Mouse (Mus musculus) lung, embryonic 15.5 days (tissue): ENCODE data around the gene Pbx1. TPM values are rescaled to one million over a fixed set of nuclear protein-coding genes. Genes with fewer than 3 reads are reported as not detected.
A peak's percentile ranks its signal among the peaks of the same experiment; 100 is the strongest.

Experiments used
- ATAC-seq: fragments of 200-750 bp; cut with Nextera tagmentation; 2 replicates; pipeline ENCODE4 v1.8.0; 2017; ENCODE audit warnings: moderate number of reproducible peaks, borderline replicate concordance; ENCODE audit not compliant: low FRiP score, low TSS enrichment; ENCODE audit errors: extremely low read depth
- H3K27ac ChIP-seq: fragments of 300-500 bp; sonication (generic); 2 replicates; pipeline ENCODE4 v1.5.1; 2015; ENCODE audit warnings: moderate library complexity, mild to moderate bottlenecking, inconsistent platforms
- H3K27me3 ChIP-seq: fragments of 300-500 bp; sonication (generic); 2 replicates; pipeline ENCODE4 v1.6.1; 2015; ENCODE audit warnings: inconsistent platforms
- H3K36me3 ChIP-seq: fragments of 300-500 bp; sonication (generic); 2 replicates; pipeline ENCODE4 v1.6.1; 2015; ENCODE audit warnings: inconsistent platforms
- H3K4me1 ChIP-seq: fragments of 300-500 bp; sonication (generic); 2 replicates; pipeline ENCODE4 v1.6.1; 2015; ENCODE audit warnings: inconsistent platforms
- H3K4me2 ChIP-seq: fragments of 300-500 bp; sonication (generic); 2 replicates; pipeline ENCODE4 v1.6.1; 2015; ENCODE audit warnings: inconsistent platforms, mild to moderate bottlenecking, moderate library complexity
- H3K4me3 ChIP-seq: fragments of 300-500 bp; sonication (generic); 2 replicates; pipeline ENCODE4 v1.5.1; 2015; ENCODE audit warnings: mild to moderate bottlenecking, inconsistent platforms
- H3K9ac ChIP-seq: fragments of 300-500 bp; sonication (generic); 2 replicates; pipeline ENCODE4 v1.6.1; 2015; ENCODE audit warnings: inconsistent platforms
- H3K9me3 ChIP-seq: fragments of 300-500 bp; sonication (generic); 2 replicates; pipeline ENCODE4 v1.6.1; 2016; ENCODE audit warnings: inconsistent platforms
- WGBS: fragments of 180-500 bp; shearing (Covaris S2); methylation state at CpG from one replicate; pipeline ENCODE4 v1.1.7; 2015; 5-methylcytosine and 5-hydroxymethylcytosine counted together
- polyA plus RNA-seq: library from polyadenylated mRNA; unstranded; fragments of >200 nt; fragmentation: Nextera tagmentation; extraction: Ambion mirVana; gene quantifications from 2 replicates; pipeline ENCODE4 v1.2.1, GENCODE M21; 2015

Gene Pbx1
- polyA plus RNA-seq, 1 experiment from 2014 or later, result 40.6 TPM

DNA sequence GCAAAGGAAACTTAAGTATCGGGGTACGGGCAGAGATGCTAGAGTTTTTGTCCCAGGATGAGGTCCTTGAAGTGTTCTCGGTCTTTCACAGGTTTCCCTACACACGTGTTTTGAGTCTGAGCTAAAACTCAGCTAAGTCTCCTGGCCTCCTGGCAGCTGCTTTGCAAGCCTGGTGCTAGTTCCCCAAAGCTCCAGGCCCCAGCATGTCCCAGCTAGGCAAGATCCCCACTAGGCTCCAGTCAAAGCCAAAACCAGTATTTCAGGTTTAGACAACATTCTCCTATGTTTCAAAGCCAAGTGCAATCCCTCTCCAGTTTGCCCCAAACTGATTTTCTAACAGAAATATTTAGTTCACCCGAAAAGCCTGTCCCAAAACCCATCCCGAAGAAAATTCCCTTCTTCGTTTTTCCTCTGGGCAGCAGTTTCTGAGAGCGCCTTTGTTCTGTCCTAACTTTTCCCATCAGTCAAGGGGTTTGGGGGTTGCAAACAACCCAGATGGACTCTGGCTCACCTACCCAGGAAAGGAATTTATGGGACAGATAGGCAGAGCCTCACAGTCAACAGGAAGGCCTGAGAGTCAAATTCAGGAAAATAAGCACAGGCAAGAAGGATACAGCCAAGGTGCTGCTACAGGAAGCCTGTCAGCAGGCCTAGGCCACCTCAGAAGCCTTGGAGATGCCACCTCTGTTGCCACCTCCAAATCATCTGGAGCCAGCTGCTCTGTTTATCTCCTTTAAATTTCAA is 97.1 kb downstream of the Pbx1 start:
- Histone ChIP-seq H3K4me1 (peaks cover 27% of the 10 kb centered on the region), H3K27ac (peak overlapping the region; percentile 66), H3K27me3 (no peaks in the 10 kb centered on the region), H3K4me2 (no peak overlapping the region), H3K36me3 (no peaks in the 10 kb centered on the region), H3K4me3 (no peak overlapping the region), H3K9me3 (no peaks in the 10 kb centered on the region), H3K9ac (no peak overlapping the region)
- 64% methylated on average over 8 of the region's 8 CpGs for WGBS
- ATAC-seq, result peak; percentile 71; the same call in 1 of the 2 replicates

DNA sequence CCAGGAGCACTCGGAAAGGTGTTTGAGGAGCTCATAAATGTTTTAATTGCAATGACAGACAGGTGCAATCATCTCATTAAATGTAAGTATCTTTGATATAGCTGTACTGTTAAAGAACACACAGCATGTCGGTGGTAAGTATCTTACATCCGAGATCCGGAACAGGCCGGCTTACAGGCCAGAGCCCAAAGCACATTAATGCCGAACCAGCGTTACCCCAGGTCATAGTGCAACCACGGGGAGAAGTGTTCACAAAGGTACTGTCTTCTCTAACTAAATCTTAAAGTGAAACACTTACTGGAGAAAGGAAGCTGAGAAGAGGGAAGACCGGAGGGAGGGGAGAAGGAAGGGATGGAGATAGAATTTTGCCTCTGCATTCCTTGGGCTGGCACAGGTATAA is 100.0 kb downstream of the Pbx1 start:
- H3K4me1 ChIP-seq, result peaks cover 23% of the 10 kb centered on the region
- ATAC-seq, result no peak
- H3K36me3 ChIP-seq, result no peaks in the 10 kb centered on the region
- no peak overlapping the region for H3K4me2 ChIP-seq
- H3K27me3 ChIP-seq, result no peaks in the 10 kb centered on the region
- H3K9me3 ChIP-seq, result no peaks in the 10 kb centered on the region
- no peak overlapping the region for H3K27ac ChIP-seq
- no peak overlapping the region for H3K9ac ChIP-seq
- H3K4me3 ChIP-seq, result no peak overlapping the region
- 83% methylated on average over 9 of the region's 9 CpGs for WGBS

- H3K27me3 ChIP-seq, result no peaks in the 10 kb centered on the region
- H3K36me3 ChIP-seq, result no peaks in the 10 kb centered on the region
- 55% methylated on average over 3 of the region's 3 CpGs for WGBS
- H3K9me3 ChIP-seq, result no peaks in the 10 kb centered on the region
- no peak overlapping the region for H3K9ac ChIP-seq
- H3K4me2 ChIP-seq, result no peak overlapping the region
- H3K27ac ChIP-seq, result no peak overlapping the region
- H3K4me1 ChIP-seq, result peaks cover 29% of the 10 kb centered on the region
- no peak overlapping the region for H3K4me3 ChIP-seq
- no peak for ATAC-seq
Observed at GRCm38 (mm10) chr1:168328236-168328605, 103.8 kb downstream of the Pbx1 start.

- H3K4me2 ChIP-seq, result no peak overlapping the region
- 76% methylated on average over 18 of the region's 18 CpGs for WGBS
- no peaks in the 10 kb centered on the region for H3K27me3 ChIP-seq
- no peak overlapping the region for H3K9ac ChIP-seq
- no peak for ATAC-seq
- no peak overlapping the region for H3K27ac ChIP-seq
- no peaks in the 10 kb centered on the region for H3K36me3 ChIP-seq
- H3K9me3 ChIP-seq, result no peaks in the 10 kb centered on the region
- no peak overlapping the region for H3K4me3 ChIP-seq
- peaks cover 29% of the 10 kb centered on the region for H3K4me1 ChIP-seq
Observed at GRCm38 (mm10) chr1:168327405-168328235, 104.5 kb downstream of the Pbx1 start.

DNA sequence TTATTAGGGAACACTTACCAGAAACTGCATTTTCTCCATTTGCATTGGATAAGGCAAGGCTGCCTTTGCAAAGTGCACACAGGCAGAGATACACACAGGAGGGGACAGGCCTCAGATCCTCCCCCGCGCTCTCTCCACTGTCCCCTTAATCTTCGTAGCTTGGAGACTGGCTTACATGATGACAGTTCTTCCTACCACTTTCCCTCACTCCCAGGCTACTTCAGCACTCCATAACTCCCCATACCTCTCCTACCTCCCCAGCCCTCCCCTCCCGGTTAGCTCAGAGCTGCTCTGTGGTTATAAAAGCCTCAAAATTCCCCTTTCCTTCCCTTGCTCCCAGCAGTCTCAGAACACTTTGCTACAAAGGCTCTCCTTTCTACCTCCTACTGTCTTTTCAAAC is 106.3 kb downstream of the Pbx1 start:
- ATAC-seq, result no peak
- no peak overlapping the region for H3K27ac ChIP-seq
- 59% methylated on average over 4 of the region's 4 CpGs for WGBS

DNA sequence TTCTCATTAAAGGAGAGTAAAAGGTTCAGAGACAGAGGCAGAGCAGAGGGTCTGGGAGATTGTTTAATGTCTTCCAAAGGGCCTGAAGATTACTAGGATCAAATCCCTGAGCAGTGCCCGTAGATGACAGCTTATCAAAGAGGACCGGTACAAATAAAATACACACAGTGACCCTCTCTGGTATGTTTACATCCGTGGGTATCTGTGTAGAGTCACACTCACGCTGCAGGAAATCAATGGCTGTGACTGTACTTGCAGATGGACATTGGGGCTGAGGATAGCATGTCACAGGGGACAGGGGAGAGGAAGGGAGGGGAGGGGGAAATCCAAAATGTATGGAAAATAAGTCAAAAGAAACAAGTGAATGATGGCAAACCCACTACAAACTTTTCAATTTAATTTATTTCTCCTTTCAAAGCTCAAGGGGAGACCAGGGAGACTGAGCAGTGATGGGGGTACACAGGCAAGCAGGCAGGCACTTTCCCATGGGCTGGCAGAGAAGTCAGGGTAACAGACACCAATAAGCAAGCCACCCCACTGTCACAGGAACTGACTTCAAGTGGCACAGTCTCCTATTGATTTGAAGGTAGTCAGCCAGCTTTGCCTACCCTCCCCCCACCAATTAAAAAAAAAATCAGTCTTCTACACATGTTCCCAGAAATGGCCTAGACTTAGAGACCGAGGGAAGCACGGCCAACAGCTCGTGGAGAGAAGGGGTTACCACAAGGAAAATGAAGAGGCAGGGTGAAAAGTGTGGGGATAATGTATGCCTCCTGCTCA is 107.6 kb downstream of the Pbx1 start:
- H3K4me1 ChIP-seq, result peaks cover 37% of the 10 kb centered on the region

More for the DNA sequence above, 106.3 kb downstream of the Pbx1 start:
- no peak overlapping the region for H3K4me3 ChIP-seq
- H3K27me3 ChIP-seq, result no peaks in the 10 kb centered on the region
- no peak overlapping the region for H3K9ac ChIP-seq
- H3K4me1 ChIP-seq, result peaks cover 30% of the 10 kb centered on the region
- H3K36me3 ChIP-seq, result 0 out of 2 replicates have a peak, but pooled peaks cover 2% of the 10 kb centered on the region
- H3K9me3 ChIP-seq, result no peaks in the 10 kb centered on the region
- no peak overlapping the region for H3K4me2 ChIP-seq

DNA sequence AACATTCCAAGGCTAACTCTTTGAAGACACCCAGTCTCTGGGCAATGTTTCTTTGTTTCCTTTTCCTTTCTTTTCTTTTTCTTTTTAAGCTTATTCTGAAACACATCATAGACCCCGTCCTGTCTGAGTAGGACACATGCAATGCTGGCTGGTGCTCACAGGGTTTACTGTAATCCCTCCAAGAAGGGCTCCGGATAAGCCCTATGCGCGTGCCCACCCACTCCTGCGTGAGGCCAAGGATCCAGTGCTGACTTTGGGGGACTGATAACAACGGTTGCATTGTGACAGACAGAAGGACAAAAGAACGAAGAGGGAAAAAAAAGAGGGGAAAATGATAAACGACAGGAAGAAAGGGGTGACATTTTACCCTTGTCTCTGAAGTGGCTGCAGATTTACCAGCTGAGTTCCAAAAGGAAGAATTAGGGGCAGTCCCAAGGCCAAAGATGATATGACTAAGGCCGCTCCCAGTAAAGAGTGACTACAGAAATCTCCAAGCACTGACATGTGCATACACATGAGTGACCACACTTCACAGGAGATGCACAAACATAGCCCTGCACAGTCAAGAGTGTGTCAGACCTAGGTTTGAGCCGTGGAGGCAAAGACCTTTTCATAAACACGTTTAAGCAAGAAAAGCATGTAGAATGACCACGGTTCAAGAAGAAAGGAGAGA is 108.5 kb downstream of the Pbx1 start:
- H3K4me3 ChIP-seq, result no peak overlapping the region
- H3K9me3 ChIP-seq, result no peaks in the 10 kb centered on the region
- H3K4me1 ChIP-seq, result peaks cover 44% of the 10 kb centered on the region
- ATAC-seq, result no peak
- H3K27ac ChIP-seq, result no peak overlapping the region
- H3K9ac ChIP-seq, result no peak overlapping the region
- 50% methylated on average over 12 of the region's 12 CpGs for WGBS
- H3K4me2 ChIP-seq, result no peak overlapping the region
- 0 out of 2 replicates have a peak, but pooled peaks cover 2% of the 10 kb centered on the region for H3K36me3 ChIP-seq
- no peaks in the 10 kb centered on the region for H3K27me3 ChIP-seq

More for the DNA sequence above, 107.6 kb downstream of the Pbx1 start:
- 41% methylated on average over 7 of the region's 7 CpGs for WGBS
- H3K9ac ChIP-seq, result no peak overlapping the region
- no peak overlapping the region for H3K4me2 ChIP-seq
- H3K9me3 ChIP-seq, result no peaks in the 10 kb centered on the region
- no peaks in the 10 kb centered on the region for H3K27me3 ChIP-seq
- ATAC-seq, result no peak
- 0 out of 2 replicates have a peak, but pooled peaks cover 2% of the 10 kb centered on the region for H3K36me3 ChIP-seq
- H3K27ac ChIP-seq, result no peak overlapping the region
- H3K4me3 ChIP-seq, result no peak overlapping the region

DNA sequence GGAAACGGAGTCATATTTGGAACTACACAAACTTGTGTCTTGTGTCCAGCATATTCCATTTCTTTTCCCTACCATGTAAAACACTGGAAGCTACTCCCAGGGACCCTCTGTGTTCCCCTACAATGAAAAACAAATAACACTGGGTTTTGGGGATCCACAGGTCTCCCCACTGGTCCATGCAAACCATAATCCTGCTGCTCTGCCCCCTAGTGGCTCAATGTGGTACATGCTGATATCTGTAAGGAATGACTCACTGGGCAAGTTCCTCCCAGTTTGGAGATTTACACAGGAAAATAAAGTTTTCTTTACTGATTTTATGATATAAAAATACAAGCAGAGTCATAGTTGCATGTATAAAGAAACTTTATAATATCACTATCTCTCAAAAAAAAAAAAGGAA is 109.2 kb downstream of the Pbx1 start:
- Histone ChIP-seq H3K9ac (no peak overlapping the region), H3K4me1 (peaks cover 44% of the 10 kb centered on the region), H3K4me3 (no peak overlapping the region), H3K27ac (no peak overlapping the region), H3K9me3 (no peaks in the 10 kb centered on the region), H3K4me2 (no peak overlapping the region), H3K36me3 (0 out of 2 replicates have a peak, but pooled peaks cover 2% of the 10 kb centered on the region), H3K27me3 (no peaks in the 10 kb centered on the region)
- ATAC-seq, result no peak
- 100% methylated on average over 1 of the region's 1 CpGs for WGBS

DNA sequence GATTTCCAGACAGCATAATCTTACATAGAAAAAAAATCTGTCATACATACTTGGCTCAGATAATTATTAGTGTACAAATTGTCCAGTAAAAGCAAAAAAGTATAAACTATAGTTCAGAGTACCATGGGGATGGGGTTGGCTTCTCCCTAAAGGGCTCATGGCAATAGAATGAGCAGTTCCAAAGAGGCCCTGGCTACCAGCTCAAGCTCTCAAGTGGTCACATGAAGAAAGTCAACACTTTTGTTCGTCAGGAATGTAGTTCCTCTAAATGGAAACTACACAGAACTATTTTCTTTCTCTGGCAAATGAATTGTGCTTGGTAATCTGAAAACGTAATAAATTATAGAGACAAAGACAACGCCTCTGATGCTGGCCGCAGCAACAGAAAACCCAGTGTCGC is 112.4 kb downstream of the Pbx1 start:
- no peaks in the 10 kb centered on the region for H3K27me3 ChIP-seq
- no peak overlapping the region for H3K9ac ChIP-seq
- H3K4me2 ChIP-seq, result no peak overlapping the region; the same call in 1 of the 2 replicates
- peak overlapping the region; percentile 68 for H3K27ac ChIP-seq
- H3K9me3 ChIP-seq, result no peaks in the 10 kb centered on the region
- peaks cover 32% of the 10 kb centered on the region for H3K4me1 ChIP-seq
- 38% methylated on average over 5 of the region's 5 CpGs for WGBS
- H3K4me3 ChIP-seq, result no peak overlapping the region
- H3K36me3 ChIP-seq, result 0 out of 2 replicates have a peak, but pooled peaks cover 2% of the 10 kb centered on the region
- ATAC-seq, result no peak

- Histone ChIP-seq H3K9me3 (no peaks in the 10 kb centered on the region), H3K36me3 (0 out of 2 replicates have a peak, but pooled peaks cover 2% of the 10 kb centered on the region), H3K27ac (no peak overlapping the region), H3K4me1 (peaks cover 25% of the 10 kb centered on the region), H3K4me2 (no peak overlapping the region), H3K4me3 (no peak overlapping the region), H3K27me3 (no peaks in the 10 kb centered on the region), H3K9ac (no peak overlapping the region)
- 30% methylated on average over 13 of the region's 13 CpGs for WGBS
- no peak for ATAC-seq
Observed at GRCm38 (mm10) chr1:168318899-168319469, 113.1 kb downstream of the Pbx1 start.

DNA sequence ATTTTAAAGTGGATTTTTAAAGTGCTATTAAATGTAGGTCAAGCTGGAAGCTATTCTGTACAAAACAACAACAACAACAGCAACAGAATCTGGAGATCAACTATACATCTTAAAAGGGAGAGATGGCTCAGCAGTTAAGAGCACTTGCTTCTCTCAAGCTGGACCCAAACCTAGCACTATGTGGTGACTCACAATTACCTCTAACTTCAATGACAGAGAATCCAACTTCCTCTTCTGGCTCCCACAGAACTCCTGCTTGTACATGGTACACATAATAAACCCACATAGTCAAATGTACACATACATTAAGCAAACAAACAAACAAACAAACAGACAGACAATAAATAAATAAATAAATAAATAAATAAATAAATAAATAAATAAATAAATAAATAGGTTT is 118.3 kb downstream of the Pbx1 start:
- Histone ChIP-seq H3K36me3 (no peaks in the 10 kb centered on the region), H3K27me3 (no peaks in the 10 kb centered on the region), H3K4me1 (peaks cover 19% of the 10 kb centered on the region), H3K9me3 (no peaks in the 10 kb centered on the region), H3K9ac (no peak overlapping the region), H3K27ac (no peak overlapping the region), H3K4me2 (no peak overlapping the region), H3K4me3 (no peak overlapping the region)
- ATAC-seq, result no peak
